Mouse (Mus musculus): ENCODE measurements at regions not wholly inside any gene's neighbourhood (a gene's known extent, or its start where the extent isn't known, plus 50 kb on each side); places are given as distances from the start of the nearest gene placed in this dataset.

GRCm38 (mm10) chr7:138626061-138626460 is 219.8 kb upstream of the Ppp2r2d start:
- DNase-seq = peak in 1 of 2 experiments; percentile 24

- no peak for DNase-seq
Observed at GRCm38 (mm10) chr7:138620896-138621655, 223.5 kb upstream of the Tcerg1l start.

GRCm38 (mm10) chr7:138620080-138620684 is 222.7 kb upstream of the Tcerg1l start:
- DNase-seq = peak in 1 of 2 experiments; percentile 20

GRCm38 (mm10) chr7:138616468-138616867 is 218.9 kb upstream of the Tcerg1l start:
- no peak for DNase-seq

GRCm38 (mm10) chr7:138609605-138610004 is 212.1 kb upstream of the Tcerg1l start:
- no peak for DNase-seq

- no peak for DNase-seq
Observed at GRCm38 (mm10) chr7:138609124-138609523, 211.6 kb upstream of the Tcerg1l start.

GRCm38 (mm10) chr7:138606363-138606964 is 208.9 kb upstream of the Tcerg1l start:
- DNase-seq = peak in 1 of 2 experiments; percentile 22

GRCm38 (mm10) chr7:138605923-138606322 is 208.4 kb upstream of the Tcerg1l start:
- no peak for DNase-seq

GRCm38 (mm10) chr7:138601749-138602148 is 204.2 kb upstream of the Tcerg1l start:
- peak; percentile 25 to 53 for DNase-seq

- DNase-seq = no peak
Observed at GRCm38 (mm10) chr7:138593344-138593743, 195.8 kb upstream of the Tcerg1l start.

GRCm38 (mm10) chr7:138567352-138567751 is 169.8 kb upstream of the Tcerg1l start:
- DNase-seq = no peak

- DNase-seq = no peak
Observed at GRCm38 (mm10) chr7:138551629-138552028, 154.1 kb upstream of the Tcerg1l start.

GRCm38 (mm10) chr7:138547881-138548280 is 150.4 kb upstream of the Tcerg1l start:
- DNase-seq = no peak

GRCm38 (mm10) chr7:138538048-138538831 is 140.7 kb upstream of the Tcerg1l start:
- DNase-seq = no peak

- DNase-seq = peak; percentile 36 to 41
Observed at GRCm38 (mm10) chr7:138526143-138526542, 128.6 kb upstream of the Tcerg1l start.

- DNase-seq = no peak
Observed at GRCm38 (mm10) chr7:138524936-138525335, 127.4 kb upstream of the Tcerg1l start.

- DNase-seq = no peak
Observed at GRCm38 (mm10) chr7:138514171-138514570, 116.6 kb upstream of the Tcerg1l start.

- no peak for DNase-seq
Observed at GRCm38 (mm10) chr7:138505205-138505604, 107.7 kb upstream of the Tcerg1l start.

GRCm38 (mm10) chr7:138503986-138504385 is 106.5 kb upstream of the Tcerg1l start:
- peak in 1 of 2 experiments; percentile 25 for DNase-seq

- DNase-seq = no peak
Observed at GRCm38 (mm10) chr7:138503016-138503415, 105.5 kb upstream of the Tcerg1l start.

GRCm38 (mm10) chr7:138501347-138502014 is 104.0 kb upstream of the Tcerg1l start:
- DNase-seq = peak; percentile 15 to 23

- DNase-seq = peak; percentile 51 to 71
Observed at GRCm38 (mm10) chr7:138497771-138498170, 100.2 kb upstream of the Tcerg1l start.

Data from cerebellum, postnatal 14 days (tissue).